Mouse (Mus musculus) lung, embryonic 15.5 days (tissue): ENCODE results near the gene Ccdc141. TPM values are rescaled to one million over a fixed set of nuclear protein-coding genes. Genes with fewer than 3 reads are reported as not detected.

Experiments
- ATAC-seq: fragments of 200-750 bp; cut with Nextera tagmentation; 2 replicates; pipeline ENCODE4 v1.8.0; 2017; ENCODE audit warnings: moderate number of reproducible peaks, borderline replicate concordance; ENCODE audit not compliant: low FRiP score, low TSS enrichment; ENCODE audit errors: extremely low read depth
- H3K27ac ChIP-seq: fragments of 300-500 bp; sonication (generic); 2 replicates; pipeline ENCODE4 v1.5.1; 2015; ENCODE audit warnings: moderate library complexity, mild to moderate bottlenecking, inconsistent platforms
- H3K27me3 ChIP-seq: fragments of 300-500 bp; sonication (generic); 2 replicates; pipeline ENCODE4 v1.6.1; 2015; ENCODE audit warnings: inconsistent platforms
- H3K36me3 ChIP-seq: fragments of 300-500 bp; sonication (generic); 2 replicates; pipeline ENCODE4 v1.6.1; 2015; ENCODE audit warnings: inconsistent platforms
- H3K4me1 ChIP-seq: fragments of 300-500 bp; sonication (generic); 2 replicates; pipeline ENCODE4 v1.6.1; 2015; ENCODE audit warnings: inconsistent platforms
- H3K4me2 ChIP-seq: fragments of 300-500 bp; sonication (generic); 2 replicates; pipeline ENCODE4 v1.6.1; 2015; ENCODE audit warnings: inconsistent platforms, mild to moderate bottlenecking, moderate library complexity
- H3K4me3 ChIP-seq: fragments of 300-500 bp; sonication (generic); 2 replicates; pipeline ENCODE4 v1.5.1; 2015; ENCODE audit warnings: mild to moderate bottlenecking, inconsistent platforms
- H3K9ac ChIP-seq: fragments of 300-500 bp; sonication (generic); 2 replicates; pipeline ENCODE4 v1.6.1; 2015; ENCODE audit warnings: inconsistent platforms
- H3K9me3 ChIP-seq: fragments of 300-500 bp; sonication (generic); 2 replicates; pipeline ENCODE4 v1.6.1; 2016; ENCODE audit warnings: inconsistent platforms
- WGBS: fragments of 180-500 bp; shearing (Covaris S2); methylation state at CpG from one replicate; pipeline ENCODE4 v1.1.7; 2015; 5-methylcytosine and 5-hydroxymethylcytosine counted together
- polyA plus RNA-seq: library from polyadenylated mRNA; unstranded; fragments of >200 nt; fragmentation: Nextera tagmentation; extraction: Ambion mirVana; gene quantifications from 2 replicates; pipeline ENCODE4 v1.2.1, GENCODE M21; 2015

Ccdc141 gene
- polyA plus RNA-seq, 1 experiment from 2014 or later: 19.6 TPM

DNA sequence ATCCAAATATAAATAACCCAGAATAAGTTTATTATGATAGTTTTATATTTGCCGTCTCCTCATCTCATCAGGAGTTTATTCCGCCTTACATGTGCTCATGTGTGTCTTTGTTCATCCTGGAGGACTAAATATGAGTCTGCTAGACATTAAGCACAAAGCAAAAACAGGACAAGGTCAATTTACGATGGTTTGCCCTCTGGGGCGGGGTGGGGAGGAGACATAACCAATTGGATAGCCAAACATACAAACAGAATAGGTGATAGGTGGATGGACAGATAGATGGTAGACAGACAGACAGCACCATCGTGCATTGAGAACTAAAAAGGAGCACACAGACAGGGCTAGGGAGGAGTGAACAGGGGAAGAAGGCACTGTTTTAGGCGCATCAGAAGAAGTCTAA lies 3.4 kb upstream of the Ccdc141 start:
- Histone ChIP-seq H3K36me3 (no peaks in the 10 kb centered on the region), H3K9me3 (no peaks in the 10 kb centered on the region), H3K27ac (no peak overlapping the region), H3K4me3 (no peak overlapping the region), H3K9ac (no peak overlapping the region), H3K27me3 (no peaks in the 10 kb centered on the region), H3K4me1 (peaks cover 57% of the 10 kb centered on the region), H3K4me2 (no peak overlapping the region)
- WGBS: 71% methylated on average over 6 of the region's 6 CpGs
- no peak for ATAC-seq

DNA sequence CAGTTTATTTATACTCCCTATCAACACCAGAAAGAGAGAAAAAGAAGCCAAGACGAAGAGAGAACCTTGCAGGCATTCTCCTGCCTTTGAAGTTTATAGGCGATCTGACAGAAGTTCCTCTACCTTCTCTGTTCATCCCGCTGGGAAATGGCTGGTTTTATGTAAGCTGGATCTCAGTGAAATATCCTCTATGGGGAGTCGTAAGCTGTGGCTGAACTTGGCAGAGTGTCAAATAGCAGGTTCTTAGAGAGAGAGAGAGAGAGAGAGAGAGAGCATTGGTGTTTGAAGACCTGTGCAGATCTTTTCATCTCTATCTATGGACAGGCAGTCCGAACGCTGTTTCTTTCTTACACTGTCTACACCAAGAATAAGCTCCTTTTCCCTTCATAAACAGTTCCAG lies 2.9 kb upstream of the Ccdc141 start:
- no peak for ATAC-seq
- no peak overlapping the region for H3K9ac ChIP-seq
- H3K27ac ChIP-seq: no peak overlapping the region

DNA sequence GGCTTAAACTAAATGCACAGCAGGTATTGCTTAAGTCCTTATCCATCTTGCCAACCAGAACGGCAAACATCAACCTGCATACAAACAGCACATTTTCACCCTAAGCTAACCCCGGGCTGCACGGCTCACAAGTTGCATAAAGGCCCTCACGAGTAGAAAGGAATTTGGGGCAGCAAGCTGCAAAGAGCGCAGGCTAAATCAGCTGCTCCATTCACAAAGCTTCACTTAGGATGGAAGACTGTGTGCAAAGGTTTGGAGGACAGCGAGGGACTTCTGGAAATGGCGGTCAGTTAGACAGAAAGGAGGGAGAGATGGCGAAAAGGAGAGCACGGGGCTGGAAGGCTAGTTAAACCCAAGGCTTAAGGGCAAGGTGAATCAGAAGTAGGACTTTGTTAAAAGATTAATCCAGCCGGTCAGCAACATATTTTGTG lies 1.8 kb upstream of the Ccdc141 start:
- H3K27ac ChIP-seq: peak overlapping the region; percentile 88
- WGBS: 26% methylated on average over 10 of the region's 10 CpGs
- peaks cover 59% of the 10 kb centered on the region for H3K4me1 ChIP-seq
- no peaks in the 10 kb centered on the region for H3K36me3 ChIP-seq
- ATAC-seq: no peak
- no peak overlapping the region for H3K9ac ChIP-seq
- H3K4me3 ChIP-seq: peak overlapping the region; percentile 23
- H3K27me3 ChIP-seq: no peaks in the 10 kb centered on the region
- H3K9me3 ChIP-seq: no peaks in the 10 kb centered on the region
- H3K4me2 ChIP-seq: peak overlapping the region; percentile 90

More for the DNA sequence above, 2.9 kb upstream of the Ccdc141 start:
- H3K27me3 ChIP-seq: no peaks in the 10 kb centered on the region
- WGBS: 46% methylated on average over 6 of the region's 6 CpGs
- peaks cover 59% of the 10 kb centered on the region for H3K4me1 ChIP-seq
- H3K4me2 ChIP-seq: no peak overlapping the region
- no peaks in the 10 kb centered on the region for H3K36me3 ChIP-seq
- H3K9me3 ChIP-seq: no peaks in the 10 kb centered on the region
- no peak overlapping the region for H3K4me3 ChIP-seq

DNA sequence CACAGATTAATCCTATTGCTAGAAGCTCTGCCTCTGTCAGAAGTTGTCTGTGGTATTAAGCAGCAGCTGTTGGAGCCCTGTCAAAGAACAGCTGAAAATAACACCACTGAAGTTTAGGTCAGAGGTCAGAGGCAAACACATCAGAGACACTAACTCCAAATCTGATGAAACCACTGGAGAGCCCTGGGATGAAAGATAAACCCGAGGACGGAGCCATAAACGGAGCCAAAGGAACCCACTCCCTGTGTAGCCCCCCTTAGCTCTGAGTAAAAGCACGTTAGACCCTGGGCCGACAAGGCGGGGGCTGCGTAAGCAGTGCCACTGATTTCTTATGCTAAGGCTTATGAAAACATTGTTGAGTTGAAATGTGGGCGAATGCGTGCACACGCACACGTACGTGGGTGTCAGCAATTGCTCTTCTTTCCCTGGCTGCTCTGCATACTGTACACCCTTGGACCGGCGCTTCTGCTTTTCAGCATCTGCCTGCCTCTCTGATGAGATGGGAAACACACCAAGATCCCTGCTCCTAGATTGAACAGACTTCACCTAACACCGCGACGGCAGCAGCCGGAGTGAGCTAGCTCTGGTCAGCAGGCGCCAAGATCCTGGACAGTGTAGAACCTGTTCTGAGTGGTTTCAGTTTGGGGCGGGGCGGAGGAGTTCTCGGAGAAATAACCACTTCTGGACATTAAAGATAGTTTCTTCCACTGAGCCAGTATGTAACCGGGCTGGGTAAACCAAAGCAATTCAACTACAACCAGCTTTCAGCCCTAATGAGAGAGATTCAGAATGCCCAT lies 1.2 kb upstream of the Ccdc141 start:
- peak overlapping the region; percentile 23 for H3K4me3 ChIP-seq
- H3K36me3 ChIP-seq: no peaks in the 10 kb centered on the region
- H3K27ac ChIP-seq: peak overlapping the region; percentile 88
- H3K9me3 ChIP-seq: no peaks in the 10 kb centered on the region
- H3K4me1 ChIP-seq: peaks cover 59% of the 10 kb centered on the region
- no peaks in the 10 kb centered on the region for H3K27me3 ChIP-seq
- H3K4me2 ChIP-seq: peak overlapping the region; percentile 90
- WGBS: 11% methylated on average over 23 of the region's 23 CpGs
- peak; percentile 79 for ATAC-seq
- no peak overlapping the region for H3K9ac ChIP-seq

DNA sequence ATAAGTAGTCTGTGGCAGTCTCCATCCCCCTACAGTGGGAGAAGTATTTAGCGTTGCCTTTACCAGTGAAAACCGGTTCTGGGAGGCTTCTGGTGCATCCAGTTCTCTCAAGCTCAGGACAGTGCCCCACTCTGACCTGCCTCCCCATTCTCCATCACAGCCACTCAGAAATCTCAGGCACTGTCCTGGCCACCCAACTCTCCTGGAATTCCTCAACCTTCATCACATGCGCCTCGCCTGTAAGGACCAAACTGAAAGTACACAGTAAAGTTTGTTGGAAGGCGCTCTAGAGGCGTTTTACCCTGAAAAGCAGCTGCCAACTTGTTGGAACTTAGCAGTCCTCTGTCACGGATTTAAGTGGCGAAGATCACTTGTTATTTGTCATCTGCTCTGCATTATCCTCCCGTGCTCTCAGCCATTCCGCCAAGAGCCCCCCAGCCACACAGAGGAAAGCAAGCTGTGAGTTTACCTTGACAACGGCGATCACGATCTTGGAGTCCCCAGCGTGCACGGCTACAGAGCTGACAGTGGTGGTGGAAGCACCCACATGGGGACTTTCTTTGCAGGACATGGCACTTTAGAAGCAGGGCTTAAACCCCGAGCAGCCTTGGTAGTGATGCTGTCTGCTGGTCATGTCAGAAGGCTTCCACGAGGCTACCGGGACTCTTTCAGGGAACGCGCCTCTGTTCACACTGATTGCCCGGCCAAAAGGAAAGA lies 362 bp downstream of the Ccdc141 start:
- ATAC-seq: peak; percentile 61; the same call in 1 of the 2 replicates
- no peaks in the 10 kb centered on the region for H3K9me3 ChIP-seq
- H3K4me2 ChIP-seq: peak overlapping the region; percentile 90
- peak overlapping the region; percentile 88 for H3K27ac ChIP-seq
- H3K36me3 ChIP-seq: no peaks in the 10 kb centered on the region
- H3K27me3 ChIP-seq: no peaks in the 10 kb centered on the region
- peak overlapping the region; percentile 50 for H3K9ac ChIP-seq
- H3K4me1 ChIP-seq: peaks cover 50% of the 10 kb centered on the region
- peak overlapping the region; percentile 50 for H3K4me3 ChIP-seq
- 2% methylated on average over 21 of the region's 21 CpGs for WGBS

DNA sequence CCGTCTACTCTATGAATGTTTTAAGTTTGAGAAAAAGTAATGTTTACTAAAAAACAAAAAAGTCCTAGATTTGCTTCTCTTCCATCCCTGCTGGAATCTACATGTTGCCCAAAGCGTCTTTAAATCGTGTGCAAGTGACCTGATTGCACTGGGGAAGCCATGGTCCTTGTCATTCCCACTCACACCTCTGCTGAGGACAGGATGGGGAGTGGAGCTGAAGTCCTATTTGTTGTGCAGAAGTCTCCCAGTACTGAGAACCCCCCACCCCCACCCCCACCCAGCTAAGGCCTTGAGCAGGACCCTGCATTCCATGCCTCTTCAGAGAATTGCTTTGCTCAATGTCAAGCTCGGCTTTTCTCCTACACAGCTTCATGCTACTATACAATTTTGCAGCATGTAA lies 1.2 kb downstream of the Ccdc141 start:
- Histone ChIP-seq H3K9ac (no peak overlapping the region), H3K9me3 (no peaks in the 10 kb centered on the region), H3K4me2 (peak overlapping the region; percentile 90), H3K27ac (peak overlapping the region; percentile 88; the same call in 1 of the 2 replicates), H3K4me1 (peaks cover 45% of the 10 kb centered on the region), H3K27me3 (no peaks in the 10 kb centered on the region), H3K4me3 (peak overlapping the region; percentile 50), H3K36me3 (no peaks in the 10 kb centered on the region)
- WGBS: 45% methylated on average over 4 of the region's 4 CpGs
- ATAC-seq: no peak

DNA sequence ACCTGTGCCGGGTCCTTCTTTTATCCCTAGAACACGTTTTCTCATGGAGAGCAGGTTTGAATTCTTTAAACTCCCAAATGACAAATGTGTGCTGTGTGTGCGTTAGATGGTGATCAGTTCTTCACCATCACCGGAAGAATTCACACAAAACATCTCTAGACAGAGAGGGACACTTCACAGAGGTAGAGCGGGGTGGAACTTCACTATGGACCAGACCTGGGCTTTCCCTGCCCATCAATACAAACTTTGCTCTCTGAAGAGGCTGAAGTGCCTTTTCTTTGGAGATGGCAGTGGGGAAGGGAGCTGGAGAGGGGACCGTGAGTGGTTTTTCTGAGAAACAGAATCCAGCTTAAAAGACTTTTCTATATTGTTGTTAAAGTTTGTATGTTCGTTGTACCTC lies 1.7 kb downstream of the Ccdc141 start:
- no peak for ATAC-seq
- H3K9me3 ChIP-seq: no peaks in the 10 kb centered on the region
- peak overlapping the region; percentile 7; the same call in 1 of the 2 replicates for H3K4me2 ChIP-seq
- 70% methylated on average over 7 of the region's 7 CpGs for WGBS
- peaks cover 40% of the 10 kb centered on the region for H3K4me1 ChIP-seq
- H3K27me3 ChIP-seq: no peaks in the 10 kb centered on the region
- no peaks in the 10 kb centered on the region for H3K36me3 ChIP-seq
- no peak overlapping the region for H3K9ac ChIP-seq
- peak overlapping the region; percentile 59; the same call in 1 of the 2 replicates for H3K27ac ChIP-seq
- H3K4me3 ChIP-seq: no peak overlapping the region

DNA sequence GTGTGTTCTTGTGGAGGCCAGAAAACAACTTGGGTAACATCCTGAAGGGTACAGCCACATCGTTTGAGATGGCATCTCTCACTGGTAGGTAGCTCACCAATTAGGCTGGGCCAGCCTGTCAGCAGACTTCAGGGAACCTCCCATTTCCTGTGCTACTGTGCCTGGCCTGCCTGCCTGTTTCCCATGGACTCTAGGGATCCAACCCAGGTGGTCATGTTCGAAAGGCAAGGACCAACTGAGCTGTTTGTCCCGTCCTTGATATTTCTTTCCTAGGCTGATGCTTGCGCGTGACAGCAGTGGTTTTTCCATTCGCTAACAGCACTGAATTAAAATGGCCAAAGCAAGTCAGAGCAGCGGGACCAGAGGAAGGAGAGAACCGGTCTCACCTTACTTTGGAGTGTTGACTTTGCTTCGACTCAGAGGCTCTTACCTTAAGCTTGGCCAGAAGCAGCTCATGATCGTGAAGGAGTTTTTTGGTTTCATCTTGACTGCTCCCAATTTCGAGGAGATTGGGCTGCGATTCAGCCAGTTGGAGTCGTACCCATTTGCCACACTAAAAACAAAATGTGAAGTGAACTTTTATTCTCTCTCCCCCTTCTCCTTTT lies 2.3 kb downstream of the Ccdc141 start:
- H3K36me3 ChIP-seq: no peaks in the 10 kb centered on the region
- H3K4me1 ChIP-seq: peaks cover 36% of the 10 kb centered on the region
- WGBS: 57% methylated on average over 13 of the region's 13 CpGs
- no peak overlapping the region for H3K9ac ChIP-seq
- H3K9me3 ChIP-seq: no peaks in the 10 kb centered on the region
- no peaks in the 10 kb centered on the region for H3K27me3 ChIP-seq
- peak overlapping the region; percentile 59; the same call in 1 of the 2 replicates for H3K27ac ChIP-seq
- ATAC-seq: no peak
- H3K4me3 ChIP-seq: no peak overlapping the region
- H3K4me2 ChIP-seq: peak overlapping the region; percentile 7

DNA sequence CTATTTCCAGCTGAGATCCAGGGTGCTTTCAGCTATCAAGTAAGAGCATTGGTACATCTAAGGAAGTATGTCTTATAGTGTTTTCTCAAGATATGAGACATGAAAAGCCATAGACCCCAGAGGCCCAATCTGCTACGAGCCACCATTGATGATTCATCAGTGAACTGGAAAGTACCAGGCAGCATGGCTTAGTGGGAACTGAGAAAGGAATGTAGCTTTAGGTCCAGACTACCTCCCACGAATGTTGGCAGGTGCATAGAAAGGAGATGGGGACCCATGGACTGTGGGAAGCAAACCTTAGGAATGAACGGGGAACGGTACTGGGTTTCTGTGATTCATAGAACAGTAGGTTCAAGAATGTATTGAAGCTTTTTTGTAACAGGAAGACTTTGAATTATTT lies 4.1 kb downstream of the Ccdc141 start:
- H3K4me2 ChIP-seq: no peak overlapping the region
- H3K9me3 ChIP-seq: no peaks in the 10 kb centered on the region
- no peak overlapping the region for H3K9ac ChIP-seq
- H3K4me1 ChIP-seq: peaks cover 25% of the 10 kb centered on the region
- no peak for ATAC-seq
- no peaks in the 10 kb centered on the region for H3K36me3 ChIP-seq
- H3K4me3 ChIP-seq: no peak overlapping the region
- WGBS: 84% methylated on average over 4 of the region's 4 CpGs
- H3K27me3 ChIP-seq: no peaks in the 10 kb centered on the region
- no peak overlapping the region for H3K27ac ChIP-seq

DNA sequence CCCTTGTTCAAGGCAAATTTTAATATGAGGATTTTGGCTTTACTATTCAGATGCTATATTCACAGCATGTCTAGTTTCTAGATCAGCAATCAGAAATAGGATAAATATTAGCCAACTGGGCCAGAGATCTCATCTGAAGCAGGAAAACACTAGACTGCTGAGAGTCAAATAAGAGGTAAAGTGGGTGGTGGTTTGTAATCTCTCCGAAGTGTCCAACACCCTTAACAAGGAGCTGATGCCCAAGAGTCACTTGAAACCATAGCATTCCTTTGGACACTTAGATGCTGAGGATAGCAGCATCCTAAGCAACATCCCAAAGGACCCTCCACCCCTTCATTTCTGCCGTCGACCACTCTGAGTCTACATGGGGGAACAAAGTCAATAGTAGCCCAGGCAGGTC lies 5.8 kb downstream of the Ccdc141 start:
- peaks cover 14% of the 10 kb centered on the region; the same call in 1 of the 2 replicates for H3K4me1 ChIP-seq
- H3K4me3 ChIP-seq: no peak overlapping the region
- no peak overlapping the region for H3K9ac ChIP-seq
- ATAC-seq: no peak
- no peaks in the 10 kb centered on the region for H3K9me3 ChIP-seq
- no peak overlapping the region for H3K4me2 ChIP-seq
- no peak overlapping the region for H3K27ac ChIP-seq
- H3K36me3 ChIP-seq: no peaks in the 10 kb centered on the region
- 55% methylated on average over 3 of the region's 3 CpGs for WGBS
- H3K27me3 ChIP-seq: no peaks in the 10 kb centered on the region

DNA sequence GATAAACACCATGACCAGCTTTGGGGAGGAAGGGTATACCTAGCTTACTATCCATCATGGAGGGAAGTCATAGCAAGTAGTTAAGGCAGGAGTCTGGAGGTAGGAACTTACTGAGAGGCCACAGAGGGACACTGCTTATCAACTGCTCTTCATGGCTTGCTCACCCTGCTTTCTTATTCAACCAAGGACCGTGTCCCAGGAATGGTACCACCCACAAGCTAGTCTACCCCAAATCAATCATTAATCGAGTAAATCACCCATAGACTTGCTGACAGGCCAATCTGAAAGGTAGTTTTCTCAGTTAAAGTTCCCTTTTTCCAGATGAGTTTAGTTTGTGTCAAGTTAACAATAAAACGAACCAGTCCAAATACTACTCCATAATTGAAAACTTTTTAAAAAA lies 7.1 kb downstream of the Ccdc141 start:
- Histone ChIP-seq H3K27ac (no peak overlapping the region), H3K36me3 (no peaks in the 10 kb centered on the region), H3K4me2 (no peak overlapping the region), H3K4me1 (0 out of 2 replicates have a peak, but pooled peaks cover 4% of the 10 kb centered on the region), H3K4me3 (no peak overlapping the region), H3K27me3 (no peaks in the 10 kb centered on the region), H3K9me3 (no peaks in the 10 kb centered on the region), H3K9ac (no peak overlapping the region)
- 80% methylated on average over 3 of the region's 3 CpGs for WGBS
- no peak for ATAC-seq

DNA sequence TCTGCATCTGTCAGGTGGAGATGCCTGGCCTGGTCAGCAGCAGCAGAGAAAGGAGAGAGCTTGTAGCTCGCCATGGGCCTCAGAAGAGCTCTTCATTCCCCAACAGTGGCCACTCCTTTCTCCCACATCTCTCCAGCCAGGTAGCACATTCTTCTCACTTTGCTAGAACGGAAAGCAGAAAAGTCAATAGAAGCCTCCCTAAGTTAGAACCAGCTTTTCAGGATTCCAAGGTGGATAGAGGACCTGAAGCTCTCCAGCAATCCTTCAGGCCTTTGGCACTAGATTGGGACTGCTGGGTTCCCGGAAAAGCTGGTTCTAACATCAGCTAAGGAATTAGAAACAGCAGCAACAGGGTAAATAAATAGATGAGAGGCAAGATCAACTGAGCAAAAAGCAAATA lies 8.3 kb downstream of the Ccdc141 start:
- no peaks in the 10 kb centered on the region for H3K36me3 ChIP-seq
- H3K4me2 ChIP-seq: no peak overlapping the region
- peak overlapping the region; percentile 41 for H3K27ac ChIP-seq
- 55% methylated on average over 3 of the region's 3 CpGs for WGBS
- no peak overlapping the region for H3K4me3 ChIP-seq
- 0 out of 2 replicates have a peak, but pooled peaks cover 4% of the 10 kb centered on the region for H3K4me1 ChIP-seq
- H3K27me3 ChIP-seq: no peaks in the 10 kb centered on the region
- no peak for ATAC-seq
- no peaks in the 10 kb centered on the region for H3K9me3 ChIP-seq
- no peak overlapping the region for H3K9ac ChIP-seq
